Mouse (Mus musculus) monocyte, adult 5-6 weeks (primary cell): ENCODE data around the gene Rnf34. TPM values are rescaled to one million over a fixed set of nuclear protein-coding genes. Genes with fewer than 3 reads are reported as not detected.

Source experiments
- ATAC-seq: fragments of 153-309, 156-312 bp; replicated peaks from 2 replicates; pipeline ENCODE4 v1.8.0; 2017; ENCODE audit warnings: mild to moderate bottlenecking; ENCODE audit not compliant: low TSS enrichment, insufficient number of reproducible peaks, severe bottlenecking, poor library complexity, low FRiP score
- total RNA-seq: library from RNA; stranded (forward); fragments of 200-1000, 200-491, 200-594 nt; gene quantifications from 3 replicates; pipeline ENCODE4 v1.2.3, GENCODE M21; 2017

The Rnf34 gene
- total RNA-seq: 23.9 to 25.5 TPM (median 24.1 TPM) in 3 replicates

- ATAC-seq: peak; percentile 97
These were observed at the start of gene Rnf34 for GRCm38 (mm10) chr5:122849521-122850318. TSS of gene Rnf34 (plus strand) at chr5:122850048.

- no peak for ATAC-seq
These were observed 49.4 kb upstream of the Rnf34 start for GRCm38 (mm10) chr5:122800345-122801010.

- no peak for ATAC-seq
These were observed 48.2 kb upstream of the Rnf34 start for GRCm38 (mm10) chr5:122801684-122802083.

GRCm38 (mm10) chr5:122802706-122803105, 47.1 kb upstream of the Rnf34 start:
- ATAC-seq: no peak

- peak; percentile 82; the same call in 1 of the 2 replicates for ATAC-seq
These were observed 44.3 kb upstream of the Rnf34 start for GRCm38 (mm10) chr5:122805503-122805902.

- peak; percentile 97 for ATAC-seq
These were observed 38.3 kb upstream of the Rnf34 start for GRCm38 (mm10) chr5:122811364-122812079.

- no peak for ATAC-seq
These were observed 37.1 kb upstream of the Rnf34 start for GRCm38 (mm10) chr5:122812699-122813098.

GRCm38 (mm10) chr5:122820777-122821523, 28.9 kb upstream of the Rnf34 start, which contains the start of gene Anapc5:
TSS of gene Anapc5 (minus strand) at chr5:122821339.
- peak; percentile 99 for ATAC-seq

GRCm38 (mm10) chr5:122821524-122821885, 28.3 kb upstream of the Rnf34 start:
- ATAC-seq: no peak; the same call in 1 of the 2 replicates

- ATAC-seq: no peak
These were observed 27.4 kb upstream of the Rnf34 start for GRCm38 (mm10) chr5:122822441-122822840.

GRCm38 (mm10) chr5:122823976-122824375, 25.9 kb upstream of the Rnf34 start:
- no peak for ATAC-seq

- ATAC-seq: no peak
These were observed 25.4 kb upstream of the Rnf34 start for GRCm38 (mm10) chr5:122824450-122824849.

GRCm38 (mm10) chr5:122825099-122825498, 24.7 kb upstream of the Rnf34 start:
- no peak for ATAC-seq

- ATAC-seq: no peak
These were observed 17.3 kb upstream of the Rnf34 start for GRCm38 (mm10) chr5:122832536-122832935.

- ATAC-seq: no peak
These were observed 16.9 kb upstream of the Rnf34 start for GRCm38 (mm10) chr5:122832996-122833395.

- ATAC-seq: no peak
These were observed 8.7 kb upstream of the Rnf34 start for GRCm38 (mm10) chr5:122841126-122841525.

- peak; percentile 95 for ATAC-seq
These were observed 6.0 kb upstream of the Rnf34 start for GRCm38 (mm10) chr5:122843799-122844198.

GRCm38 (mm10) chr5:122850319-122851002, 613 bp downstream of the Rnf34 start:
- ATAC-seq: peak; percentile 18; the same call in 1 of the 2 replicates
